Mouse (Mus musculus) forebrain, embryonic 14.5 days (tissue): ENCODE data around the gene Osbpl5. TPM values are rescaled to one million over a fixed set of nuclear protein-coding genes. Genes with fewer than 3 reads are reported as not detected.
A peak's percentile ranks its signal among the peaks of the same experiment; 100 is the strongest.
"Not testable (repeated sequence)": the region's sequence is repeated elsewhere in the genome, so short reads cannot be mapped to it uniquely, and the experiment has no call there.

ENCODE experiments used
- ATAC-seq: fragments of 200-750 bp; cut with Nextera tagmentation; 2 replicates; pipeline ENCODE4 v1.8.0; 2017; ENCODE audit warnings: mild to moderate bottlenecking, moderate library complexity
- DNase-seq: peaks from one replicate; pipeline ENCODE4 v3.0.0-alpha.2; 2015; ENCODE audit warnings: low spot score
- H3K27ac ChIP-seq: fragments of 300-500 bp; sonication (generic); 2 replicates; pipeline ENCODE4 v1.5.1; 2014; ENCODE audit warnings: low read depth, mild to moderate bottlenecking, control low read depth, low read length, moderate library complexity
- H3K27me3 ChIP-seq: fragments of 300-500 bp; sonication (generic); replicated peaks from 2 replicates; pipeline ENCODE4 v1.6.1; 2014; ENCODE audit warnings: low read length, control low read depth, mixed read lengths; ENCODE audit not compliant: control insufficient read depth, insufficient read depth
- H3K36me3 ChIP-seq: fragments of 300-500 bp; sonication (generic); 2 replicates; pipeline ENCODE4 v1.6.1; 2014; ENCODE audit warnings: low read length, control low read depth; ENCODE audit not compliant: control insufficient read depth, insufficient read depth
- H3K4me1 ChIP-seq: fragments of 300-500 bp; sonication (generic); 2 replicates; pipeline ENCODE4 v1.6.1; 2014; ENCODE audit warnings: antibody characterized with exemption, low read length, control low read depth; ENCODE audit not compliant: control insufficient read depth, insufficient read depth
- H3K4me2 ChIP-seq: fragments of 300-500 bp; sonication (generic); 2 replicates; pipeline ENCODE4 v1.6.1; 2014; ENCODE audit warnings: mild to moderate bottlenecking, control low read depth, low read length
- H3K4me3 ChIP-seq: fragments of 300-500 bp; sonication (generic); 2 replicates; pipeline ENCODE4 v1.5.1; 2014; ENCODE audit warnings: low read depth, low read length, control low read depth
- H3K9ac ChIP-seq: fragments of 300-500 bp; sonication (generic); 2 replicates; pipeline ENCODE4 v1.6.1; 2014; ENCODE audit warnings: mild to moderate bottlenecking, low read length, control low read depth, moderate library complexity
- H3K9me3 ChIP-seq: fragments of 300-500 bp; sonication (generic); replicated peaks from 2 replicates; pipeline ENCODE4 v1.6.1; 2016; ENCODE audit warnings: low read length, control low read depth, mixed read lengths; ENCODE audit not compliant: control insufficient read depth
- WGBS: fragments of 180-500 bp; shearing (Covaris S2); extraction: QIAGEN DNeasy Blood & Tissue Kit; methylation state at CpG from one replicate; pipeline ENCODE4 v1.1.7; 2014; 5-methylcytosine and 5-hydroxymethylcytosine counted together
- polyA plus RNA-seq: library from polyadenylated mRNA; unstranded; fragments of >200 nt; fragmentation: Nextera tagmentation; extraction: Ambion mirVana; gene quantifications from 2 replicates; pipeline ENCODE4 v1.2.1, GENCODE M21; 2014

Osbpl5 gene
- polyA plus RNA-seq, 1 experiment from 2014 or later, result 25.8 TPM

DNA sequence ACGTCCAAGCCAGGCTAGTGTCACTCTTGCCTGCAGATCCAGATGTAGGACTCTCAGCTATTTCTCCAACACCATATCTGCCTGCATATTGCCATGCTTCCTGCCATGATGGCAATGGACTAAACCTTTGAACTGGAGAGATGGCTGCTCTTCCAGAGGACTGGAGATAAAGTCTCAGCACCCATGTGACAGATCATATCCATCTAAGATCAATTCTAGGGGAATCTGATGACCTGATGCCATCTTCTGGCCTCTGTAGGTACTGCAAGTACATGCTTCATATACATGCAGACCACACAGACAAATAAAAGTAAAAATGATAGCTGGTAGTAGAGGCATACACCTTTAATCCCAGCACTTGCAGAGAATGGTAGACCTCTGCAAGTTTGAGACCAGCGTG lies 60.6 kb downstream of the Osbpl5 start:
- no peak overlapping the region for H3K4me3 ChIP-seq
- no peaks in the 10 kb centered on the region for H3K4me1 ChIP-seq
- H3K36me3 ChIP-seq, result peaks cover 53% of the 10 kb centered on the region
- H3K27me3 ChIP-seq, result no peaks in the 10 kb centered on the region
- no peak overlapping the region for H3K27ac ChIP-seq
- no peak overlapping the region for H3K9ac ChIP-seq
- DNase-seq, result peak; percentile 30
- H3K4me2 ChIP-seq, result no peak overlapping the region
- 65% methylated on average over 2 of the region's 2 CpGs for WGBS
- H3K9me3 ChIP-seq, result no peaks in the 10 kb centered on the region
- ATAC-seq, result no peak

DNA sequence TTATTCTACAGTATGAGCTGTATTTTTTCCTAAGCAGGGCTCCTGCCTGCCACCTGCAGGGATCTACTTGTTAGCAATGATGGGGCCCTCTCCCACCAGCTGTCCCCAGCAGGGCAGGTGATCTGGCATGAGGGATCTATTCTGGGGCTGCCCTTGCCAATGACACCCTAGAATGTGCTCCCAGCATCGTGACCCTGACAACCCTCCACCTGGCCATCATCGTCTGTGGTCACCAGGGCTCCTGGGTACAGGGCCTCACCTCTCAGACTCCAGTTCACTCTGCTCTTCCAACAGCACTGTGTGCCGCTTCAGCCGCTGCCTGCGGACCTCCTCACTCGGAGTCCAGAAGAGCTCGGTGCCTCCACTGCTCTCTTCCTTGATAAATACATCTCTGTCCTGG lies 62.2 kb downstream of the Osbpl5 start:
- H3K4me2 ChIP-seq, result no peak overlapping the region
- no peaks in the 10 kb centered on the region for H3K9me3 ChIP-seq
- H3K4me3 ChIP-seq, result no peak overlapping the region
- no peaks in the 10 kb centered on the region for H3K27me3 ChIP-seq
- H3K9ac ChIP-seq, result no peak overlapping the region
- no peak for ATAC-seq
- H3K4me1 ChIP-seq, result no peaks in the 10 kb centered on the region
- no peak overlapping the region for H3K27ac ChIP-seq
- H3K36me3 ChIP-seq, result peaks cover 66% of the 10 kb centered on the region
- DNase-seq, result no peak
- 92% methylated on average over 7 of the region's 7 CpGs for whole genome bisulfite sequencing

DNA sequence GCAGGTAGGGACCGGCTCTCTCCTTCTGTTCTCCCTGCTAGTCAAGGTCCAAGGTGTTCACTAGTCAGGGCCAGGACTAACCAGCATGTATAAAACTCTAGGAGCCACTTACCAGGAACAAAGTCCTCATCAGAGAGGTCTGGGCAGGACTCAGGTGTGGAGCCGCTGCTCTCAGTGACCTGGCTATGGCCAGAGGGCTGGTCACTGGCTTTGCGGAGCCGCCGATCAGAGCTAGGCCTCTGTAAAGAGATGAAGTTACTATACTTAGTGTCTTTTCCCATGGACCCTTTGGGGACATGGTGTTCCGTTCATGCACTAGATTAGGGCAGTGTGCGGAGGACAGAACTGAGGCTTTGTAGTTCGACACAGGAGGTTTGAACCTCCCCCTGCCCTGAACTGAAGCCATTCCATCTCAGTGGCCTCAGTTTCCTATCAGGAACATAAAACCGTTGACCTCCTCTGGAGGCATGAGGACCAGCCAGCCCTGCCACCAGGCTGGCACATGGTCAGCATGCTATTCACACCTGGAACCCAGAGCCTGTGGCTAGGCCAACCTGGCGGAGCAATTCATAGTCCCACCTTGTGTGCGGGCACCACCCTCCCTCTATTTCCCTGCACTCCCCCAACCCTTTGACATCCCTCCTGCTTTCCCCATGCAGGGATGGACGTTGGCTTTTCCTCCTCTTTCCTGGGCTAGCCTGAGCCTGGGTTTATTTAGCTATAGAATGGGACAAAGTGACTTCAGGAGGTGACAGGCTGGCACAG lies 63.9 kb downstream of the Osbpl5 start:
- Histone ChIP-seq H3K27me3 (no peaks in the 10 kb centered on the region), H3K4me2 (no peak overlapping the region), H3K9me3 (no peaks in the 10 kb centered on the region), H3K9ac (no peak overlapping the region), H3K4me3 (no peak overlapping the region), H3K4me1 (no peaks in the 10 kb centered on the region), H3K27ac (no peak overlapping the region), H3K36me3 (peaks cover 66% of the 10 kb centered on the region)
- DNase-seq, result no peak
- 91% methylated on average over 12 of the region's 12 CpGs for WGBS
- no peak for ATAC-seq

DNA sequence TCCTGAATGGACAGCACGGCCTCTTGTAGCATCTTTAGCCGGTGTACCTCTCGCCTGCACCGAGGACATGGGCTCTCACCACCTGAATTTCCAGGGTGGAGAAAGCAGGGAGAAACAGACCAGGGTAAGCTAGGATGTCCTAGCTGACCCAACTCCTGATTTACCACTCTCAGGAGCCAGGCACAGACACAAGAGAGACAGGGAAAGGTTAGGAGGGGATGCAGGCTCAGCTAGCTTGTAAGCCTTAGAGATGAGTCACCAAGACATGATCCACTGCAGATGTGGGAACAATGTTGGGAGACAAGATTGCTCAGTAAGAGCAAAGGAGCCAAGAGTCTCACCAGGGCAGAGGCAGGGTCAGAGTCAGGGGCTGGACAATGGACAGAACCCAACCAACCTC lies 64.9 kb downstream of the Osbpl5 start:
- H3K4me3 ChIP-seq, result no peak overlapping the region
- H3K36me3 ChIP-seq, result peaks cover 66% of the 10 kb centered on the region
- 92% methylated on average over 4 of the region's 4 CpGs for WGBS
- H3K27me3 ChIP-seq, result no peaks in the 10 kb centered on the region
- H3K9ac ChIP-seq, result no peak overlapping the region
- ATAC-seq (no peak), DNase-seq (no peak)
- H3K4me1 ChIP-seq, result no peaks in the 10 kb centered on the region
- H3K9me3 ChIP-seq, result no peaks in the 10 kb centered on the region
- no peak overlapping the region for H3K4me2 ChIP-seq
- H3K27ac ChIP-seq, result no peak overlapping the region

DNA sequence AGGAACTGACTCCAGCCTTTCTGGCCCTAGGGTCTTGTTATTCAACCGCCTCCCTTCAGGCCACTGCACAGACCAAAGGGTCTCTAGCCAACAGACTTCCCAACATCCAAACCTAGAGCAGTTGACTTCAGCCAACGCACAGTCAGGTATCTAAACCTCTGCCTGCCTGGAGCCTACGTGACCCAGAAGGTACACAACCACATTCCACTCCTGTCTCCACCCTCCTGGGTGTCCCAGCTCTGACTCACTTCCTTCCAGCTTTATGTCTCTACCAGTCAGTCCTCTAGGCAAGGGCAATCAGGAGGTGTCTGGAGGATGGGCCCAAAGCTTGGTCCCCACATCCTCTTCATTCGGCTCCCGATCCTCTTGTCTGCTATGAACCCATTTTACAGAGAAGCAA lies 65.6 kb downstream of the Osbpl5 start:
- no peak for DNase-seq
- WGBS, result 92% methylated on average over 5 of the region's 5 CpGs
- no peak overlapping the region for H3K27ac ChIP-seq
- peaks cover 66% of the 10 kb centered on the region for H3K36me3 ChIP-seq
- no peak overlapping the region for H3K9ac ChIP-seq
- H3K4me1 ChIP-seq, result no peaks in the 10 kb centered on the region
- ATAC-seq, result no peak
- H3K4me2 ChIP-seq, result no peak overlapping the region
- no peak overlapping the region for H3K4me3 ChIP-seq
- no peaks in the 10 kb centered on the region for H3K27me3 ChIP-seq
- no peaks in the 10 kb centered on the region for H3K9me3 ChIP-seq

DNA sequence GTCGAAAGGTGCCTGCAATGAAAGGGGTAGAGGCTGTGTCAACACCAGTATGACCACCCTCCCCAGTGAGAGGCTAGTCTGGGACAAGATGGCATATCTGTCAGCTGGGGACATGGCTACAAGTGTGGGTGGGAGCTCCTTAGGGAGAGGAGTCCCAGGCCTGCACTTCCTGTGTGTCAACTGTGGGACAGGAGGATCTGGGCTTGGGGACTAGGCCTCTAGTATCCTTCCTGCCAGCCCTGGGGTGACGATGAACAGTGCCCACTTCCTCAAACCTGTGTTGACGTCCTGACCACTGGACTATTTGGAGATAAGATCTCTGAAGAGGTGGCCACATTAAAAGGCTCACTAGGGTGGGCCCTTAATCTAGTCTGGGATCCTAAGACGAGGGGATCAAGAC lies 66.8 kb downstream of the Osbpl5 start:
- Histone ChIP-seq H3K9me3 (no peaks in the 10 kb centered on the region), H3K9ac (no peak overlapping the region), H3K4me1 (no peaks in the 10 kb centered on the region; the same call in 1 of the 2 replicates), H3K4me3 (no peak overlapping the region), H3K27ac (no peak overlapping the region), H3K27me3 (no peaks in the 10 kb centered on the region), H3K36me3 (peaks cover 59% of the 10 kb centered on the region), H3K4me2 (no peak overlapping the region)
- ATAC-seq (no peak), DNase-seq (no peak)
- 80% methylated on average over 4 of the region's 4 CpGs for WGBS

DNA sequence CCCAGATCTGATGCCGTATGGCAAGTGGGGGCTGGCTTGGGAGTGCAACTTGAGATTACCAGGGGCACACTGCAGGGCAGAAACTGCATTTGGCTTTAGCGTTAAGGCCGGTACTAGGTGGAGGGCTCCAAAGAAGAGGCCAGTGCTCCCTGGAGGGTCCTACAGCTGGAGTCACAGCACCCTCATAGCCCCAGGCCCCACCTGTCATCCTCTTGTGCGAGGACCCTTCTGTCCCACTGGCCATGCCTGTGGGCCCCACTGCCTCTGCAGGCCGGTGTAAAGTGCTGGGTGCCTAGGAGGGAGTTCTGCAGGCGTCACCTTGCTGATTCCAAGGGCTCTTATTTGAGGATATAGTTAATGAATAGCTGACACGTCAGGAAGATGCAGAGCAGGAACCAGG lies 67.3 kb downstream of the Osbpl5 start:
- WGBS, result 85% methylated on average over 7 of the region's 7 CpGs
- H3K9ac ChIP-seq, result no peak overlapping the region
- no peak overlapping the region for H3K27ac ChIP-seq
- DNase-seq (no peak), ATAC-seq (no peak)
- H3K4me1 ChIP-seq, result no peaks in the 10 kb centered on the region; the same call in 1 of the 2 replicates
- H3K9me3 ChIP-seq, result no peaks in the 10 kb centered on the region
- no peak overlapping the region for H3K4me3 ChIP-seq
- H3K4me2 ChIP-seq, result no peak overlapping the region
- no peaks in the 10 kb centered on the region for H3K27me3 ChIP-seq
- H3K36me3 ChIP-seq, result peaks cover 55% of the 10 kb centered on the region

DNA sequence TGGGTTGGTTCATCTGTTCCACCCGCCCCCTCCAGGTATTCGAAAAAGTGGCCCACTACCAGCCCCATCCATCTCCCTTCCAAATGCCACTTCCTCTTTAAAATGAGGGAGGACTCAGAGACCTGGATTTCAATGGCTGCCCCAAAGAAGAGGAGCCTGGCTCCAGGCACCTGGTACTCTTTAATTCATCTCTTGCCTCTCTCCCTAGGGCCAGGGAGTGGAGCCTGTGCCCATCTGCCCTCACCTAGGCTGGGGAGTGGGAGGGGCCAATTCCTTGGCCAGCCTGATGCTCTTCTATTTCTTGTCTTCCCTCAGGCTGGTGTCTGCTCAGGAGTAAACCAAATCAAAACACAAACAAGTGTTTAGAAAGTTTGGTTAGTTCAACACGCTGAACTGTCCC lies 70.1 kb downstream of the Osbpl5 start:
- 93% methylated on average over 3 of the region's 3 CpGs for WGBS
- DNase-seq, H3K4me3 ChIP-seq, H3K27me3 ChIP-seq, H3K4me1 ChIP-seq, ATAC-seq, H3K9me3 ChIP-seq, H3K4me2 ChIP-seq, H3K9ac ChIP-seq, H3K27ac ChIP-seq: not testable (repeated sequence)
- peaks cover 28% of the 10 kb centered on the region for H3K36me3 ChIP-seq

DNA sequence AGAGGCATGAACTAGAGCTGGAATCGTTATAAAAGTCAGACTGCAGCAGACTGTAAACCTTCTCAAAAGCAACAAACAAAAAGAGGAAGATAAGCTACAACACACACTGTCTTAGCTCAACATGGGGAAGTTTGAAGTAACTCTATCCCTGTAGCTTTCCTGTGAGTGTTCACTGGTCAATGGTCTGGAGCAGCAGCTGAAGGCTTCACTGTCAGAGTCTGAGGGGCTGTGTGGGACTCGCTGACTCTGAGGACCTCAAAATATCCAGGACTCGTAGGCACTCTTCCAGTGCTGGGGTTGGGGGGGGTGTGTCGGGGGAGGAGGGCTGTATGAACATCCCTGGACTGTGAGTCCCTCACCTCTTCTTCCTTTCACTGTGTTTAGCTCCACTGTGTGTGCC lies 70.6 kb downstream of the Osbpl5 start:
- not testable (repeated sequence) for H3K27ac ChIP-seq, H3K4me3 ChIP-seq, H3K9me3 ChIP-seq, H3K9ac ChIP-seq, H3K4me2 ChIP-seq, DNase-seq, H3K4me1 ChIP-seq, H3K27me3 ChIP-seq, ATAC-seq
- WGBS, result 56% methylated on average over 4 of the region's 4 CpGs
- peaks cover 23% of the 10 kb centered on the region for H3K36me3 ChIP-seq
